Mouse (Mus musculus) CH12.LX (cell line): ENCODE measurements around the gene Rpl10-ps3. TPM values are rescaled to one million over a fixed set of nuclear protein-coding genes. Genes with fewer than 3 reads are reported as not detected.

Experiments used
- DNase-seq: peaks from one replicate; pipeline ENCODE4 v3.0.0-alpha.2; 2013; ENCODE audit errors: extremely low read depth
- H3K27ac ChIP-seq: 2 replicates; pipeline ENCODE4 v1.5.1; 2012; ENCODE audit warnings: low read depth, mild to moderate bottlenecking, control low read depth, moderate library complexity; ENCODE audit not compliant: insufficient read depth
- H3K27me3 ChIP-seq: replicated peaks from 2 replicates; pipeline ENCODE3; 2012; ENCODE audit warnings: inconsistent platforms
- H3K36me3 ChIP-seq, 2 experiments: replicated peaks in 1 of 2; 2 replicates each; pipeline versions ENCODE3 to v1.6.1; 2012; ENCODE audit warnings: inconsistent platforms in 1 of 2, low read length in 1 of 2, mild to moderate bottlenecking in 1 of 2, mixed read lengths in 1 of 2, moderate library complexity in 1 of 2; ENCODE audit not compliant: control insufficient read depth in 1 of 2, insufficient read depth in 1 of 2
- H3K4me1 ChIP-seq, 2 experiments: 2 replicates each; pipeline ENCODE4 v1.6.1; 2012; ENCODE audit warnings: inconsistent platforms in 1 of 2, moderate library complexity in 1 of 2; ENCODE audit not compliant: insufficient read depth in 2 of 2, control insufficient read depth in 1 of 2
- H3K4me2 ChIP-seq: 2 replicates; pipeline ENCODE4 v1.6.1; 2012; ENCODE audit warnings: low read depth, mild to moderate bottlenecking, control low read depth; ENCODE audit not compliant: poor library complexity, insufficient read depth, severe bottlenecking
- H3K4me3 ChIP-seq, 3 experiments: fragments of 150-350 bp in 1 of 3; sonication (generic) in 1 of 3; replicated peaks in 1 of 3; 2 replicates each; pipeline versions ENCODE3 to v1.5.1; 2011 to 2012; ENCODE audit warnings: low read depth in 2 of 3, low read length in 2 of 3, mild to moderate bottlenecking in 2 of 3, moderate library complexity in 2 of 3, control low read depth in 1 of 3, improper control_type of control experiment in 1 of 3, inconsistent platforms in 1 of 3, mixed read lengths in 1 of 3; ENCODE audit not compliant: poor library complexity in 1 of 3
- H3K79me2 ChIP-seq: replicated peaks from 2 replicates; pipeline ENCODE4 v1.6.1; 2012; ENCODE audit warnings: mild to moderate bottlenecking, moderate library complexity; ENCODE audit not compliant: control insufficient read depth, poor library complexity, insufficient read depth, severe bottlenecking; ENCODE audit errors: extremely low read depth
- H3K9ac ChIP-seq: 2 replicates; pipeline ENCODE4 v1.6.1; 2012; ENCODE audit warnings: low read depth, mild to moderate bottlenecking, control low read depth, moderate library complexity; ENCODE audit not compliant: insufficient read depth
- H3K9me3 ChIP-seq: replicated peaks from 2 replicates; pipeline ENCODE3; 2012; ENCODE audit warnings: low read length, inconsistent platforms, mixed read lengths
- CHD1 ChIP-seq: IDR thresholded peaks from 2 replicates; pipeline ENCODE4 v1.6.1; 2012; ENCODE audit warnings: low read depth, low read length, improper control_type of control experiment, inconsistent platforms
- CTCF ChIP-seq, 2 experiments: IDR thresholded peaks in 1 of 2; conservative IDR thresholded peaks in 1 of 2; 2 replicates each; pipeline ENCODE4 v1.5.1; 2011 to 2012; ENCODE audit warnings: low read depth in 2 of 2, low read length in 2 of 2, improper control_type of control experiment in 1 of 2, inconsistent platforms in 1 of 2, mild to moderate bottlenecking in 1 of 2, moderate library complexity in 1 of 2
- E2F4 ChIP-seq: IDR thresholded peaks from 2 replicates; pipeline ENCODE4 v1.6.1; 2011; ENCODE audit warnings: low read depth, low read length, improper control_type of control experiment; ENCODE audit not compliant: insufficient replicate concordance
- ELF1 ChIP-seq: IDR thresholded peaks from 2 replicates; pipeline ENCODE4 v1.6.1; 2014; ENCODE audit warnings: low read depth, mild to moderate bottlenecking, inconsistent platforms, low read length, improper control_type of control experiment
- EP300 ChIP-seq: IDR thresholded peaks from 2 replicates; pipeline ENCODE4 v1.6.1; 2011; ENCODE audit warnings: low read length, improper control_type of control experiment
- ETS1 ChIP-seq: conservative IDR thresholded peaks from 2 replicates; pipeline ENCODE4 v1.6.1; 2012; ENCODE audit warnings: low read depth, mild to moderate bottlenecking, inconsistent platforms, low read length, improper control_type of control experiment, moderate library complexity
- GABPA ChIP-seq: IDR thresholded peaks from 2 replicates; pipeline ENCODE4 v1.6.1; 2012; ENCODE audit warnings: low read depth, low read length, improper control_type of control experiment, inconsistent platforms; ENCODE audit not compliant: insufficient replicate concordance
- IRF4 ChIP-seq: IDR thresholded peaks from 2 replicates; pipeline ENCODE4 v1.6.1; 2014; ENCODE audit warnings: low read depth, mild to moderate bottlenecking, inconsistent platforms, low read length, improper control_type of control experiment
- JUN ChIP-seq: IDR thresholded peaks from 2 replicates; pipeline ENCODE4 v1.6.1; 2011; ENCODE audit warnings: low read depth, mild to moderate bottlenecking, low read length, improper control_type of control experiment, moderate library complexity; ENCODE audit not compliant: insufficient read depth
- MAFK ChIP-seq: IDR thresholded peaks from 2 replicates; pipeline ENCODE4 v1.6.1; 2011; ENCODE audit warnings: low read length, improper control_type of control experiment; ENCODE audit not compliant: insufficient replicate concordance
- MAX ChIP-seq: IDR thresholded peaks from 2 replicates; pipeline ENCODE4 v1.6.1; 2011; ENCODE audit warnings: low read length, improper control_type of control experiment
- MAZ ChIP-seq: IDR thresholded peaks from 2 replicates; pipeline ENCODE4 v1.6.1; 2012; ENCODE audit warnings: low read depth, mild to moderate bottlenecking, inconsistent platforms, low read length, improper control_type of control experiment, moderate library complexity
- MEF2A ChIP-seq: IDR thresholded peaks from 2 replicates; pipeline ENCODE4 v1.6.1; 2014; ENCODE audit warnings: low read depth, mild to moderate bottlenecking, inconsistent platforms, low read length, improper control_type of control experiment, borderline replicate concordance
- MYC ChIP-seq: IDR thresholded peaks from 2 replicates; pipeline ENCODE4 v1.6.1; 2011; ENCODE audit warnings: low read depth, mild to moderate bottlenecking, improper control_type of control experiment, low read length
- NELFE ChIP-seq: IDR thresholded peaks from 2 replicates; pipeline ENCODE4 v1.6.1; 2011; ENCODE audit warnings: low read depth, low read length, improper control_type of control experiment
- NRF1 ChIP-seq: IDR thresholded peaks from 2 replicates; pipeline ENCODE4 v1.6.1; 2014; ENCODE audit warnings: low read depth, mild to moderate bottlenecking, inconsistent platforms, low read length, improper control_type of control experiment, moderate library complexity
- PAX5 ChIP-seq: IDR thresholded peaks from 2 replicates; pipeline ENCODE4 v1.6.1; 2012; ENCODE audit warnings: low read length, inconsistent platforms, mixed read lengths
- POLR2A ChIP-seq: IDR thresholded peaks from 2 replicates; pipeline ENCODE4 v1.6.1; 2011; ENCODE audit warnings: low read depth, mild to moderate bottlenecking, improper control_type of control experiment, low read length
- RAD21 ChIP-seq: IDR thresholded peaks from 2 replicates; pipeline ENCODE4 v1.6.1; 2011; ENCODE audit warnings: low read depth, mild to moderate bottlenecking, low read length, improper control_type of control experiment, moderate library complexity
- RCOR1 ChIP-seq: conservative IDR thresholded peaks from 2 replicates; pipeline ENCODE4 v1.6.1; 2012; ENCODE audit warnings: low read depth, mild to moderate bottlenecking, inconsistent platforms, low read length, improper control_type of control experiment
- TBP ChIP-seq: conservative IDR thresholded peaks from 2 replicates; pipeline ENCODE4 v1.6.1; 2011; ENCODE audit warnings: low read depth, low read length, improper control_type of control experiment
- TCF12 ChIP-seq: IDR thresholded peaks from 2 replicates; pipeline ENCODE4 v1.6.1; 2014; ENCODE audit warnings: low read depth, mild to moderate bottlenecking, inconsistent platforms, low read length, improper control_type of control experiment
- UBTF ChIP-seq: IDR thresholded peaks from 2 replicates; pipeline ENCODE4 v1.6.1; 2012; ENCODE audit warnings: low read depth, mild to moderate bottlenecking, inconsistent platforms, low read length, improper control_type of control experiment, moderate library complexity
- USF2 ChIP-seq: conservative IDR thresholded peaks from 2 replicates; pipeline ENCODE4 v1.6.1; 2011; ENCODE audit warnings: low read depth, low read length, improper control_type of control experiment
- ZKSCAN1 ChIP-seq: IDR thresholded peaks from 2 replicates; pipeline ENCODE4 v1.6.1; 2012; ENCODE audit warnings: low read depth, inconsistent platforms, low read length, improper control_type of control experiment, borderline replicate concordance
- ZMIZ1 ChIP-seq: IDR thresholded peaks from 2 replicates; pipeline ENCODE4 v1.6.1; 2012; ENCODE audit warnings: low read depth, mild to moderate bottlenecking, inconsistent platforms, low read length, improper control_type of control experiment
- dilution Hi-C: fragments of 300-500 bp; cut with MboI; formaldehyde crosslinking; loops from 2 replicates; pipeline ENCODE4 v1.14.3; 2020; ENCODE audit warnings: low sequenced_read_pairs; ENCODE audit not compliant: extremely low pct_unique_long_range_greater_than_20kb, extremely low pct_ligation_motif_present
- in situ Hi-C: fragments of 300-500 bp; cut with MboI; formaldehyde crosslinking; loops from 3 replicates; pipeline ENCODE4 v1.14.3; 2019; ENCODE audit warnings: low sequenced_read_pairs, low pct_ligation_motif_present, low pct_unique_long_range_greater_than_20kb, mixed read lengths
- polyA plus RNA-seq: library from polyadenylated mRNA; unstranded; fragments of >175 nt; gene quantifications from 2 replicates; pipeline ENCODE4 v1.2.1, GENCODE M21; 2012; ENCODE audit warnings: low read depth; ENCODE audit not compliant: insufficient read length
- total RNA-seq, 2 experiments: library from RNA; depleted of rRNA; stranded (reverse); fragments of 300-350 nt in 1 of 2; fragments of >200 nt in 1 of 2; gene quantifications; 2 replicates each; pipeline ENCODE4 v1.2.3; 2012 to 2014

The Rpl10-ps3 gene
- total RNA-seq (2012; rRNA removed) (245 and 373 TPM in 2 replicates), total RNA-seq (2014; rRNA removed) (1,294 and 1,369 TPM in 2 replicates), polyA plus RNA-seq (2,015 and 2,259 TPM in 2 replicates)

- in situ Hi-C loops: no loop called here
These were observed at the start of gene Rpl10-ps3 for GRCm38 (mm10) chr9:50344868-50345267. Gene Rpl10-ps3 (minus strand): TSS chr9:50344968.

GRCm38 (mm10) chr9:50375598-50375997, 30.8 kb upstream of the Rpl10-ps3 start:
- Histone ChIP-seq H3K9me3 (peaks cover 4% of the 10 kb centered on the region), H3K4me1 (no peaks in the 10 kb centered on the region), H3K4me2 (no peak overlapping the region), H3K27me3 (no peaks in the 10 kb centered on the region), H3K27ac (no peak overlapping the region), H3K79me2 (no peaks in the 10 kb centered on the region), H3K9ac (no peak overlapping the region), H3K4me3 (no peak overlapping the region), H3K36me3 (no peaks in the 10 kb centered on the region)
- no peak for TF ChIP-seq CTCF (conservative IDR thresholded peaks at IDR 0.05 in 1 of 2, IDR thresholded peaks at IDR 0.05 in 1 of 2; ENCODE audit: low read depth in 2 of 2, low read length in 2 of 2)
- no peak for TF ChIP-seq MAX
- TF ChIP-seq RAD21: no peak
- TF ChIP-seq IRF4: no peak
- TF ChIP-seq ZKSCAN1: no peak
- TF ChIP-seq RCOR1: no peak
- no peak for TF ChIP-seq ZMIZ1
- TF ChIP-seq TCF12: no peak
- no peak for TF ChIP-seq E2F4
- no peak for TF ChIP-seq MEF2A
- no peak for TF ChIP-seq TBP
- TF ChIP-seq UBTF: no peak
- TF ChIP-seq PAX5: no peak
- no peak for TF ChIP-seq EP300
- no peak for TF ChIP-seq POLR2A
- in situ Hi-C loops: no loop called here
- DNase-seq: no peak
- dilution Hi-C loops: no loop called here

More at GRCm38 (mm10) chr9:50344868-50345267, at the start of gene Rpl10-ps3:
- no peak within 1 kb of the TSS for H3K9ac ChIP-seq
- H3K27ac ChIP-seq: no peak within 1 kb of the TSS
- peaks cover 0 to 5% of the 10 kb centered on the region in 2 experiments; a peak in 2 of 4 replicates for H3K4me1 ChIP-seq
- dilution Hi-C loops: no loop called here
- H3K27me3 ChIP-seq: no peaks in the 10 kb centered on the region
- no peaks in the 10 kb centered on the region for H3K36me3 ChIP-seq
- H3K4me2 ChIP-seq: no peak within 1 kb of the TSS
- DNase-seq: no peak
- TF ChIP-seq ZMIZ1 (no peak), TCF12 (no peak), NELFE (no peak)
- H3K9me3 ChIP-seq: peaks cover 2% of the 10 kb centered on the region
- H3K79me2 ChIP-seq: no peaks in the 10 kb centered on the region
- H3K4me3 ChIP-seq: no peak within 1 kb of the TSS

GRCm38 (mm10) chr9:50374666-50375065, 29.9 kb upstream of the Rpl10-ps3 start:
- H3K4me3 ChIP-seq: no peak overlapping the region
- no peak overlapping the region for H3K27ac ChIP-seq
- H3K4me2 ChIP-seq: no peak overlapping the region
- no peaks in the 10 kb centered on the region for H3K36me3 ChIP-seq
- peaks cover 4% of the 10 kb centered on the region for H3K9me3 ChIP-seq
- in situ Hi-C loops: no loop called here
- no peaks in the 10 kb centered on the region for H3K4me1 ChIP-seq
- H3K27me3 ChIP-seq: no peaks in the 10 kb centered on the region
- H3K9ac ChIP-seq: no peak overlapping the region
- DNase-seq: no peak
- H3K79me2 ChIP-seq: no peaks in the 10 kb centered on the region
- dilution Hi-C loops: no loop called here
- TF ChIP-seq GABPA: no peak
- no peak for TF ChIP-seq ETS1
- no peak for TF ChIP-seq ZKSCAN1
- no peak for TF ChIP-seq RAD21
- TF ChIP-seq MAFK: no peak
- TF ChIP-seq MAX: no peak
- TF ChIP-seq NRF1: no peak
- TF ChIP-seq MAZ: no peak
- TF ChIP-seq RCOR1: no peak
- TF ChIP-seq CHD1: no peak
- TF ChIP-seq USF2: no peak
- TF ChIP-seq JUN: no peak
- TF ChIP-seq ZMIZ1: no peak
- no peak for TF ChIP-seq NELFE
- no peak for TF ChIP-seq EP300
- no peak for TF ChIP-seq ELF1
- TF ChIP-seq UBTF: no peak
- no peak for TF ChIP-seq MYC
